Mouse (Mus musculus): ENCODE results near the gene Gcnt1. TPM values are rescaled to one million over a fixed set of nuclear protein-coding genes. Genes with fewer than 3 reads are reported as not detected.

The Gcnt1 gene
- polyA plus RNA-seq, 1 experiment from 2014 or later: 4.0 TPM

DNA sequence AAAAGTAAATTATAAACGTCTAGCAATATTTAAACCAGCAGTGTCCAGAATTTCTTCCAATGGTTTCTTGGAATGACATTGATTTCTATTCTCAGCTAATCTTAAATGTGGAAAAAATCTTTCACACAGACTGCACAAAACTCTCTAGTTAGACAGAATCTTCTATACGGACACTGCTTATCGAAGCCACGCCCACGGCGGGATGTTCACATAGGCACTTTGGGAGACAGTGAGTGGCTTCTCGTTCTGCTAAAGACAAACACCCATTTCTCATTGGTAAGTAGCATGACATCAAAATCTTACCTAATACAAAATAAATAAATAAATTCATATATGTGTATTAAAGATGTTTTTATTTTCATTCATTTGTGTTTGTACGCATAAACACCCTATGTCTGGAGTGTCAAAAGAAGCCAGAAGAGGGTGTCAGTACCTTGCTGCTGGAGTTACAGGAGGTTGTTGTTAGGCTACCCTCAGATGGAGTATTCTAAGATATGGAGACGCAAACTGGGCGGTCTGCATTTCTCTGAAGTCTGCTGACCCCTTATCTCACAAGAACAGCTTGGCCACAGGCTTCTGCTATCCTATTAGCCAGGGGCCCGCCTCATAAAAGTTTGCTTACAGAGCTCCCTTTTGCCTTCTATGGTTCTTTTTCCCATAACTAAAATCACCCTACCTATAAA is 49.5 kb downstream of the Gcnt1 start:
- 75% methylated on average over 11 of the region's 11 CpGs for WGBS
- no peaks in the 10 kb centered on the region for H3K27me3 ChIP-seq (ENCODE audit: control insufficient read depth, insufficient read depth, low read depth, low read length)
- no peak overlapping the region for H3K4me2 ChIP-seq (ENCODE audit: low read depth, low read length)
- H3K36me3 ChIP-seq (ENCODE audit: control insufficient read depth, insufficient read depth, low read length): no peaks in the 10 kb centered on the region
- no peaks in the 10 kb centered on the region for H3K9me3 ChIP-seq (ENCODE audit: control insufficient read depth, low read length)
- no peaks in the 10 kb centered on the region for H3K4me1 ChIP-seq (replicated peaks; ENCODE audit: control insufficient read depth, insufficient read depth, low read length)
- H3K9ac ChIP-seq (ENCODE audit: low read length): no peak overlapping the region
- ATAC-seq (ENCODE audit: low read depth): no peak
- no peak overlapping the region for H3K27ac ChIP-seq (ENCODE audit: low read length)
- H3K4me3 ChIP-seq (ENCODE audit: low read length): no peak overlapping the region

DNA sequence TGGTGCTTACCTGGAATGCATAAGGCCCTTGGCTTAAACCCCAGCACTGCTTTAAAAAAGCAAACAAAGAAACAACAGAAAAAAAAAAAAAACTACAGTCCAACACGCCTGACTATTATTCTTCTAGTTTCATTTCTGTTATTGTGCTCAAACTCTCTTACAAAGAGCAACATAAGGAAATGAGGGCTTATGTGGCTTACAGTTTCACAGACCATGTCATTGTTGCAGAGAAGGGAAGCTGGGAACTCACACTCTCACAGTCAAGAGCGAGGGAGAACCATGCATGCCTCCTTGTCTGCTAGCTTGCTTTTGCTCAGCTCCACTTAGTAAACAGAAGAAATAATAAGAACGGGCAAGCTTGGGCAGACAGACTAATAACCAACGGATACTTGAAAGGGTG is 52.9 kb downstream of the Gcnt1 start:
- Histone ChIP-seq H3K4me2 (ENCODE audit: low read depth, low read length) (no peak overlapping the region), H3K4me3 (ENCODE audit: low read length) (no peak overlapping the region), H3K27ac (ENCODE audit: low read length) (no peak overlapping the region), H3K27me3 (ENCODE audit: control insufficient read depth, insufficient read depth, low read depth, low read length) (no peaks in the 10 kb centered on the region), H3K36me3 (ENCODE audit: control insufficient read depth, insufficient read depth, low read length) (no peaks in the 10 kb centered on the region), H3K9ac (ENCODE audit: low read length) (no peak overlapping the region), H3K4me1 (replicated peaks; ENCODE audit: control insufficient read depth, insufficient read depth, low read length) (no peaks in the 10 kb centered on the region), H3K9me3 (ENCODE audit: control insufficient read depth, low read length) (no peaks in the 10 kb centered on the region)
- ATAC-seq (ENCODE audit: low read depth): no peak
- 75% methylated on average over 4 of the region's 4 CpGs for WGBS

DNA sequence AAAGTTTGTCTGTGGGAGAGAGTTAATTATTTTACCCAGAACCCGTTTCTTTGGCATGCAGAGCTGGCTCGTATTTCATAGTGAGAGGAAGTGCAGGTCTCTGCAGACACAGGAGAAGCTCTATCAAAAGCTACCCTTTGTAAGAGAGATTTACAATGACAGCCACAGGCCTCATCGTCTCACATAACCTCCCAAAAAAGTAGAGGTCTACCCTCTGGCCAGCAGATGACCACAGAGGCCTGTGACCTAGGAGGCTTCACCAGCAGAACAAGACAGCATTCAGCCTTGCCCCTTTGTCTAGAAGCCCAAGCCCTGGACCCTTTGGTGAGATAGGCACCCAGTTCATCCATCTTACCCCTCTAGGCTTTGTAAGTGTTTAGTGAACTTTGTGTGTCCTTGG is 53.9 kb downstream of the Gcnt1 start:
- Histone ChIP-seq H3K4me3 (ENCODE audit: low read length) (no peak overlapping the region), H3K9me3 (ENCODE audit: control insufficient read depth, low read length) (no peaks in the 10 kb centered on the region), H3K27me3 (ENCODE audit: control insufficient read depth, insufficient read depth, low read depth, low read length) (no peaks in the 10 kb centered on the region), H3K4me1 (replicated peaks; ENCODE audit: control insufficient read depth, insufficient read depth, low read length) (no peaks in the 10 kb centered on the region), H3K4me2 (ENCODE audit: low read depth, low read length) (no peak overlapping the region), H3K9ac (ENCODE audit: low read length) (no peak overlapping the region), H3K36me3 (ENCODE audit: control insufficient read depth, insufficient read depth, low read length) (no peaks in the 10 kb centered on the region), H3K27ac (ENCODE audit: low read length) (no peak overlapping the region)
- 26% methylated on average over 3 of the region's 3 CpGs for WGBS
- no peak for ATAC-seq (ENCODE audit: low read depth)

GRCm38 (mm10) chr19:17316311-17317003 is 56.2 kb downstream of the Gcnt1 start:
- ATAC-seq (ENCODE audit: low read depth): no peak
- H3K9me3 ChIP-seq (ENCODE audit: control insufficient read depth, low read length): no peaks in the 10 kb centered on the region
- no peak overlapping the region for H3K9ac ChIP-seq (ENCODE audit: low read length)
- no peaks in the 10 kb centered on the region for H3K27me3 ChIP-seq (ENCODE audit: control insufficient read depth, insufficient read depth, low read depth, low read length)
- no peak overlapping the region for H3K4me2 ChIP-seq (ENCODE audit: low read depth, low read length)
- H3K4me1 ChIP-seq (replicated peaks; ENCODE audit: control insufficient read depth, insufficient read depth, low read length): no peaks in the 10 kb centered on the region
- no peak overlapping the region for H3K4me3 ChIP-seq (ENCODE audit: low read length)
- no peaks in the 10 kb centered on the region for H3K36me3 ChIP-seq (ENCODE audit: control insufficient read depth, insufficient read depth, low read length)
- WGBS: 90% methylated on average over 2 of the region's 2 CpGs
- no peak overlapping the region for H3K27ac ChIP-seq (ENCODE audit: low read length)

- no peak overlapping the region for H3K4me2 ChIP-seq (ENCODE audit: low read depth, low read length)
- no peaks in the 10 kb centered on the region for H3K36me3 ChIP-seq (ENCODE audit: control insufficient read depth, insufficient read depth, low read length)
- no peaks in the 10 kb centered on the region for H3K4me1 ChIP-seq (replicated peaks; ENCODE audit: control insufficient read depth, insufficient read depth, low read length)
- H3K9ac ChIP-seq (ENCODE audit: low read length): no peak overlapping the region
- no peak overlapping the region for H3K27ac ChIP-seq (ENCODE audit: low read length)
- no peaks in the 10 kb centered on the region for H3K9me3 ChIP-seq (ENCODE audit: control insufficient read depth, low read length)
- WGBS: 66% methylated on average over 2 of the region's 2 CpGs
- no peak overlapping the region for H3K4me3 ChIP-seq (ENCODE audit: low read length)
- no peak for ATAC-seq (ENCODE audit: low read depth)
- H3K27me3 ChIP-seq (ENCODE audit: control insufficient read depth, insufficient read depth, low read depth, low read length): no peaks in the 10 kb centered on the region
Measured at GRCm38 (mm10) chr19:17314451-17314850, 58.2 kb downstream of the Gcnt1 start.

- Histone ChIP-seq H3K4me2 (ENCODE audit: low read depth, low read length) (no peak overlapping the region), H3K9ac (ENCODE audit: low read length) (no peak overlapping the region), H3K9me3 (ENCODE audit: control insufficient read depth, low read length) (no peaks in the 10 kb centered on the region), H3K4me1 (replicated peaks; ENCODE audit: control insufficient read depth, insufficient read depth, low read length) (no peaks in the 10 kb centered on the region), H3K27me3 (ENCODE audit: control insufficient read depth, insufficient read depth, low read depth, low read length) (no peaks in the 10 kb centered on the region), H3K4me3 (ENCODE audit: low read length) (no peak overlapping the region), H3K27ac (ENCODE audit: low read length) (no peak overlapping the region), H3K36me3 (ENCODE audit: control insufficient read depth, insufficient read depth, low read length) (no peaks in the 10 kb centered on the region)
- 89% methylated on average over 1 of the region's 1 CpGs for WGBS
- no peak for ATAC-seq (ENCODE audit: low read depth)
Measured at GRCm38 (mm10) chr19:17313766-17314165, 58.9 kb downstream of the Gcnt1 start.

- Histone ChIP-seq H3K9me3 (ENCODE audit: control insufficient read depth, low read length) (no peaks in the 10 kb centered on the region), H3K27me3 (ENCODE audit: control insufficient read depth, insufficient read depth, low read depth, low read length) (no peaks in the 10 kb centered on the region), H3K4me1 (replicated peaks; ENCODE audit: control insufficient read depth, insufficient read depth, low read length) (no peaks in the 10 kb centered on the region), H3K9ac (ENCODE audit: low read length) (no peak overlapping the region), H3K36me3 (ENCODE audit: control insufficient read depth, insufficient read depth, low read length) (no peaks in the 10 kb centered on the region), H3K4me2 (ENCODE audit: low read depth, low read length) (no peak overlapping the region), H3K4me3 (ENCODE audit: low read length) (no peak overlapping the region), H3K27ac (ENCODE audit: low read length) (no peak overlapping the region)
- ATAC-seq (ENCODE audit: low read depth): no peak
- WGBS: 80% methylated on average over 5 of the region's 5 CpGs
Measured at GRCm38 (mm10) chr19:17312671-17313180, 59.9 kb downstream of the Gcnt1 start.

GRCm38 (mm10) chr19:17311501-17311900 is 61.1 kb downstream of the Gcnt1 start:
- WGBS: 73% methylated on average over 1 of the region's 1 CpGs
- H3K4me3 ChIP-seq (ENCODE audit: low read length): no peak overlapping the region

GRCm38 (mm10) chr19:17311031-17311430 is 61.6 kb downstream of the Gcnt1 start:
- no peak overlapping the region for H3K4me2 ChIP-seq (ENCODE audit: low read depth, low read length)
- 90% methylated on average over 2 of the region's 2 CpGs for WGBS
- no peak overlapping the region for H3K9ac ChIP-seq (ENCODE audit: low read length)
- H3K27me3 ChIP-seq (ENCODE audit: control insufficient read depth, insufficient read depth, low read depth, low read length): no peaks in the 10 kb centered on the region
- no peak overlapping the region for H3K4me3 ChIP-seq (ENCODE audit: low read length)
- no peaks in the 10 kb centered on the region for H3K9me3 ChIP-seq (ENCODE audit: control insufficient read depth, low read length)
- no peaks in the 10 kb centered on the region for H3K4me1 ChIP-seq (replicated peaks; ENCODE audit: control insufficient read depth, insufficient read depth, low read length)
- ATAC-seq (ENCODE audit: low read depth): no peak
- H3K36me3 ChIP-seq (ENCODE audit: control insufficient read depth, insufficient read depth, low read length): no peaks in the 10 kb centered on the region
- H3K27ac ChIP-seq (ENCODE audit: low read length): no peak overlapping the region

More at GRCm38 (mm10) chr19:17311501-17311900, 61.1 kb downstream of the Gcnt1 start:
- no peaks in the 10 kb centered on the region for H3K27me3 ChIP-seq (ENCODE audit: control insufficient read depth, insufficient read depth, low read depth, low read length)
- no peak for ATAC-seq (ENCODE audit: low read depth)
- no peak overlapping the region for H3K4me2 ChIP-seq (ENCODE audit: low read depth, low read length)
- H3K4me1 ChIP-seq (replicated peaks; ENCODE audit: control insufficient read depth, insufficient read depth, low read length): no peaks in the 10 kb centered on the region
- no peak overlapping the region for H3K9ac ChIP-seq (ENCODE audit: low read length)
- no peak overlapping the region for H3K27ac ChIP-seq (ENCODE audit: low read length)
- no peaks in the 10 kb centered on the region for H3K9me3 ChIP-seq (ENCODE audit: control insufficient read depth, low read length)
- no peaks in the 10 kb centered on the region for H3K36me3 ChIP-seq (ENCODE audit: control insufficient read depth, insufficient read depth, low read length)
